Mouse (Mus musculus) embryonic fibroblast, embryonic 13.5 days (primary cell): ENCODE data around the gene Camta1.

Source experiments
- CTCF ChIP-seq: IDR thresholded peaks from 2 replicates; pipeline ENCODE4 v1.5.1; 2011; ENCODE audit warnings: mild to moderate bottlenecking, control low read depth, low read length, moderate library complexity, borderline replicate concordance; ENCODE audit not compliant: insufficient read depth
- POLR2A ChIP-seq: IDR thresholded peaks from 2 replicates; pipeline ENCODE4 v1.6.1; 2011; ENCODE audit warnings: low read depth, mild to moderate bottlenecking, control low read depth, low read length, moderate library complexity

DNA sequence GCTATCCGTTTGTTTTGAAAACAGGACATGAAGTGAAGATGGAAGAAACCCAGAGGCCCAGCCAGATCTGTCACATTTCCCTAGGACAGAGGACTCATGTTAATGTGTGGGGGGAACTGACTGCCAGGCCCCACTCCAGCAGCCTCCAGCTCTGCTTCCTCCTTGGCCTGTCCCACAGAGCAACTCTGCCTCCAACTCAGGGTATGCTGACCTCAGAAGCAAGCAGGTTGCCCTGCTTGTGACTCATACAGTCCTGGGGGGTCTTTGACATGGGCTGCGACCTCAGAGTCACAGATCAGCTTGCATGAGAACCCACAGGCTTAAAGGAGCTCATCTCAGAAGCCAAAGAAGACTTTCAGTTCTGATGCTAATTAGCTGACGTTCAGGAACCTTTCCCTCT lies 231.4 kb downstream of the Camta1 start:
- TF ChIP-seq CTCF (no peak), POLR2A (no peak)
